Mouse (Mus musculus): ENCODE measurements around the gene Trio.

Gene Trio

DNA sequence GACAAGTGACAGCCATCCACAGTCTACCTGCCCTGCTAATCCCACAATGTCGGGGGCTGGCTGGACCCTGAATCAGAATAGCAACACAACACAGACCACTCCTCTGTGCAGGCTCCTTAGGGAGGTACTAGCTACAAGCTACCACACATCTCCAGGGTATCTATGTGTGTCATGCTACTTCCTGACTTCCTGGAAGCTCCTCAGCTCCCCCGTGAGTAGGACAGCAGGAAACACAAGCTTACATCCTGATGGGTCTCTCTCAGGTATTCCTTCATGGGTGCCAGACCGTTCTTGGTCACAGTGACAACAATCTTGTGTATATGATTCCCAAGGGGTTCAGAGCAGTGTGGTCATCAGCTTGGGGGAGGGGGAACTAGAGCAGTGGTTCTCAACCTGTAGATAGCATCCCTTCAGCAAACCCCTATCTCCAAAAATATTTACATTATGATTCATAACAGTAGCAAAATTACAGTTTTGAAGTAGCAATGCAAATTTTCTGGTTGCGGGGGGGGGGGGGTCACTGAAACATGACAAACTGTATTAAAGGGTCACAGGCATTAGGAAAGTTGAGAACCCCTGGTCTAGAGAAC is 199.5 kb downstream of the Trio start:
- DNase-seq, result no peak

DNA sequence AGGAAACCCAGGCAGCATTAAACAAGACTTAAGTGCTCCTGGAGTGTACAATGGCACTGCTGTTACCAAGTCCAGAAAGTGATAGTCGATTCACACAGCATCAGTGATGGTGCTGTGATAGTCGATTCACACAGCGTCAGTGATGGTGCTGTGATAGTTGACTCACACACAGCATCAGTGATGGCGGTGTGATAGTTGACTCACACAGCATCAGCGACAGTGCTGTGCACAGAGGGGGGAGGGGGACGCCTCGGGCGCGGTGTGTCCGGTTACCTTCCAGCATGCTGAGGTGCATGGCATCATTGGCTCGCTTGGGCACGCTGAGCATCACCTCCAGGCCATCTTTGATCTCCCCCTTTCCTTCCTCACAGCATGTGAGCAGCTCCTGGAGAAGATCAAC is 200.3 kb downstream of the Trio start:
- no peak for DNase-seq

DNA sequence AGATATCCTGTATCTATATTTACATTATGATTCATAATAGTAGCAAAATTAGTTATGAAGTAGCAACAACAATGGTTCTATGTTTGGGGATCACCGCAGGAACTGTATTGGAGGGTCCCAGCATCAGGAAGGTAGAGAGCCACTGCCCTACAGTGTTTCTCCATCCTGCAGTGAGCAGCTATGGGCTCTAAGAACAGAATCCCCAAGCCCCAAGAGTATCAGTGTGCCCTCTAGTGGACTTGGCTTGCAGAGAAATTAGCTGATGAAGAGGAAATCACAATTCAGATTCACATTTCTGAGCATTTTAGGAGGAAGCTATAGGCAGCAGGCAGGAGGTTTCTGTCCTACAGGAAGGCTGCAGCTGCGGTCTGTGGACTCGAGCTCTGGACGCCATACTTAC is 202.1 kb downstream of the Trio start:
- peak in 1 of 2 experiments; percentile 30 for DNase-seq

DNA sequence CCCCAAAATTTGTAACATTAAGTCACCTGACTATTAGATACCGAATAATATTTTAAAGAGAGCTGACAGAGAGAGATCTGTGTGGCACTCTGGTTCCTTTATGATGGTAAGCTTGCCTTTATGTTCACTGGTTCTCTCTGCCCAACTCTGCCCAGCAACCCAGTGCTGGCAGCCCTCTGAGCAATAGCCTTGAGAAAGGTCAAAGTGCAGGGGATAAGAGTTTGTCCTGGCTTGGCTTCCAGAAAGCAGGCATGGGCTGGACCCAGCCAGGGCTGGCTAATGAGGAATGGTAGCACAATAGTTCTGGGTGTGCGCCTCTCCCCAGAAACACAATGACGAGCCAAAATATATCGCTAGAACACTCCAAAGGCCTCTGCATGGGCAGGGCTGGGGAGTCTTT is 203.2 kb downstream of the Trio start:
- DNase-seq, result peak; percentile 25 to 39

DNA sequence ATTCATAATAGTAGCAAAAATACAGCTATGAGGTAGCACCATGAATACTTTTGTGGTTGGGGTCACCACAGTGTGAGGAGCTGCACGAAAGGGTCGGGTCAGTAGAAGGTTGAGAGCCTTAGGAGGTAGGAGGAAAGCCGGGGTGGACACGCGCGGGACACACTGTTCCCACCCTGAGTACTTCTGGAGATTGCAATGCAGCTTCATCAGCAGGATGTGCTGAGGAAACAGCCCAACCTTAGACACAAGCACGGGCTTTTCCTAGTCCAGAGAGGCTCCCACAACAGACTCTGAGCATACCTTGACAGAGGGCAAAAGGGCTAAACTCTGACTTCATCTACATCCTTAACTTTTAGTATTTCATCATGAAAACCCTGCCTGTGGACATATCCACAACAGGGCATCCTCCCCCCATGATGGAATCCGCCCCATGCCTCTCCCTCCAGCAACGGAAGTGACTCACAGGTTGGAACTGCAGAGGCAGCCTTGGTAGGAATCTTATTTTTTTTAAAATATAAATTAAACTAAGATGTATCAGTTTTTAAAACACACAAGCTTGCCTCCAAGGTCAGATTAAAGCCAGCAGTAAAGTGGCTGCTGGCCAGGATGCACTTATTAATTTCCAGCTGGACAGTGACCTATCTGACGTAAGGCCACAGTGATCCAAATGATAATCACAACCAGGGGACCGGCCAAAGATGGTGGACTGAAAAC is 203.8 kb downstream of the Trio start:
- no peak for DNase-seq

DNA sequence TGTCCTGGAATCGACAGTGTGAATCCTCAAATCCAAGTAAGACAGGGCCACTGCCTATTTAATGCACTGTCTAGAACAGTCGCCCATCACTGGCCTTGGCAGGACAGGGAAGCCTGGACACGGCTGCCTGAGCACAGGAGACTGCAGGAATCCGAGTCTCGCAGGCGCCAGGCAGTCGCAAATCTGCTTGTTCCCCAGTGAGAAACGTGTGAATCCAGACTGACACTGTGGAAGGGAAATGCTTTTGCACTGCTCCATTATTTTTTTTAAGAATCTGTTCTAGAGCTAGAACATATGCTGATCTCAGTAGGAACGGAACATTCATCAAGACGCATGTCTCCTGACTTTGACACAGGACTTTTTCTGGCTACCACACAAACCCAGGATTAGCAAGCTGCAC is 208.6 kb downstream of the Trio start:
- DNase-seq, result no peak

DNA sequence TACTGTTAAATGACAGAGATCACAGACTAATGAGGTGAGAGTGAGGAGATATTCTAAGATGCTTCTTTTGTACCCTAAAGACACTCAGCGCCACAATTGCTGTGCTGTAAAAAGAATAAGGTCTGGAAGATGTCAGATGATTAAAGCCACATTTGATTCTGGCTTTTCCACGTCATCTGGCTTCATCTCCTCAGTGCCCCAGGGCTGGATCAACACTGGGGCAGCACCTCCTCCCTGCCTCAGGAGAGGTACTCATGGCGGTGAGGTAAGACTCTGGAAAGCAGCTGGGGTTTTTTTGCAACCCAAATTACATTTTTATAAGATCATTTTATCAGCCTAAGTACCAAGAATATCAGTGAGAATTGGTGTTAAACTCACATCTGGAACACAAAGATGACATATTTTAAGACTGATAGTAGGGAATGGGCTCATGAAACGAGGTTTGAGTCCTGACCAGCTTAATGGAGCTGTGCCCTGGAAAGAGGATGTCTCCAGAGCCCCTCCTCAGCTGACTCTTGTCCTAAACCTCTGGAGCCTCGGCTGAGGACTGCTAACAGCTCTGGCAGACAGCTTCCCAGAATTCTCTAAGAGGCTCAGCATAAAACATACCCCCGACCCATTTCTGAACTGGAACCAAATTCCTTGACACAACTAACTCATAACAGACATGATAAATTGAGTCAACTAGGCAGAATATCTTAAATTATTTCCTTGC is 210.8 kb downstream of the Trio start:
- no peak for DNase-seq

DNA sequence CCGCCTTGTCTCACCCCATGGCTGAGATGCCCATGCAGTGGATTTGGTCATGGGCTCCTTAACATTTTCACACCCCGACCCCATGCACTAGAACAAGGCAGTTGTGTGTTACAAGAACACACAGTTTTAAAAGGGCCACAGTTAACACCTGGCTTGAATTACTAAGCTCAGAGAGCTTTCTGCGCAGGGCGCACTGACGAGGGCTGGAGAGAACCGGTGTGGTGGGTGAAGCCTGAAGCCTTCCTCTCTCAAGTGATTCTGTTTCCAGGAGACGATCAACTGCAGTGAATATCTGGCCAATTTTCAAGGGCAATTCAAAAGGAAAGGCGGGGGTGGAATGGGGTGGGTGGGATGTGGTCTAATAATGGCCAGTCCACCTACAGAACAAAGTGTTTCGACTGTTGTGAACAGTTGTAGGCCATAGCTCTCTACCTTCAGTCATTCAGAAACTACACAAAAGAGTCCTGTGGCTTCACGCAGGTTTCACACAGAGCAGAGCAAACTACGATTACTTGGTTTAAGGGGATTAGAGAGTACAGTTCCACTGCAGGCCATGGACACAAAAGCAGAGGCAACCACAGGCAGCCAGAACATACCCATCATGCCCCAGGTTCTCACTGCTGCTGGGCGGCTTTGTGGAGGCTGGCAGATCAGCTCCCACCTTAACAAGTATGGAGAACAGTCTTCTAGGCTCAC is 214.7 kb downstream of the Trio start:
- DNase-seq, result peak in 1 of 2 experiments; percentile 8

DNA sequence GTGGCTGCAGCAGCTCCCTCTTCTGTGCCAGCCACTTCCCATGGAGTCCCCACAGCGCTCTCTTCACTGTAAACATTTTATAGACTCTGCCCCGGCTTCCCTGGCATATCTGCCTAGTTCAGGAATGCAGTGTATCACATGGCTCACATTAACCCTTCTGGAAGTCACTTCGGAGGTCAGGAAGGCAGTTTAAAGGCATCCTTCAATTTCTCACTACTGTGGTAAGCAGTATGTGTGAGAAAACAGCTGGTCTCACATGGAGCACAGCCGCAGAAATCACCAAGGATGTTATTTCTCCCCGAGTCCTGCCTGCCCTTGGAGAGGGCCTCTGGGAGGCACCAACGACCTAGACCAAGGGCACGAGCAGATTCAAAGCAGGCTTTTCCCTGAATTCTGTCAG is 215.4 kb downstream of the Trio start:
- DNase-seq, result peak in 1 of 2 experiments; percentile 16

DNA sequence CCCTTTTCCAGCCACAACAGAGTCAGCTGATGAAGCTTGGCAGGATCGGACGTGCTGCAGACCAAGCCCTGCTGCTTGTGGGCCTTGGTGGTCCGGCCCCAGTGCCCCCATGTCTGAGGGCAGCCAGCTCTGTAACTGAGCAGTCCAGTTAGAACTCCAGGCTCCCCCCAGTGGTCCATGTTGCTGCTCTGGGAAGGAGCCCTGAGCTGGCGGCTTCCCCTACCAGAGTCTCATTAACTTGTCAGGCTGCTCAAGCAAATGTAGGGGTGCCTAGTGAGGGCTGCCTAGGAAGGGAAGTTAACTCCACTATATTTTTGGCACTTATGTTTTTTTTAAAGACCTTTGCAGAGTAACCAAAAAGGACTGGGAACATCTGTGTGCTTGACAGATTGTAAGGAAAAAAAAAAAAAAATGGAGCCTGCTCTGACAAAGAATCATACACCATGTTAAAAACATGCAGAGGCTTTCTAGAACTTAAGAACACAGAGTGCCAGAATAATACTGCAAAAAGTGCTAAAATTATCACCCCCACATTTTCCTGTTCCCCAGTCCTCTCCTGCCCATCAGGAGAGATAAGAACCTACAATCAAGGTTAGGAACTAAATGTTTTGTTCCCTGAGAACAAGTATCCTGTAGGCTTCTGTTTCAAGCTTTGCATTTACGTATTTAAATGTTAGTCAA is 216.9 kb downstream of the Trio start:
- peak in 1 of 2 experiments; percentile 13 for DNase-seq

DNA sequence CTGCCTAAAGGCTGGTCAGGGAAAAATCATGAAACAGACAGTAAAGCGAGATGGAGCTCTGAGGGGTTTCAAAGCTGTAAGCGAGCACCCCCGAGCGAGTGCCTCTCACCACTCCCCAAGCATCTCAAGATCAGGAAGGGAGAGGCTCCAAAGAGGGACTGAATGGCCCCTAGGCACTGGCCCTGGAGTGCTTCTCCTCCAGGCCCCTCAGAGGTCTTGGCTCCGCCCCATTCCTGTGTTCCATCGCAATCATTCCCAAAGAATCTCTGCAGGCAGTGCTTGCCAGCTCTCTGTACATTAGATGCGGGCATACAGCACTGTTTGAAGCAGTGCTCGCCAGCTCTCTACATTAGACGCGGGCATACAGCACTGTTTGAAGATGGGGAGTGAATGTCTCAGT is 219.4 kb downstream of the Trio start:
- no peak for DNase-seq

DNA sequence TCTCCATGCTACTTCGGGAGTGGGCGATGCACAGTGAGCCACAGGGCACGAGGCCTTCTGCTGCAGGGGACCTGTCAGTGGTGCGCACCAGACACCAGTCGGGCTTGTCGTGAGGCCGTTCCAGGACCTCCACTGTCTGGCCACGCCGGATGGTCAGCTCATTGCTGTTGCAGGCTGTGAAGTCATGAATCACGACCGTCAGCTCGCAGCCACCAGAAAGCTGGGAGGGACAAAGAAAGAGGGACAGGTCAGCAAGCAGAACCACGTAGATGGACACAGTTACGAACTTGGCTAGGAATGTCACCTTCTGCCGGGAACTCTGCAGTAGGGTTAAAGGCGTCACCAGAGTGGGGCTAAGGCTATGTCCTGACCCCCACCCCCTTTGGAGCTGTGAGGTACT is 220.0 kb downstream of the Trio start:
- DNase-seq, result no peak

DNA sequence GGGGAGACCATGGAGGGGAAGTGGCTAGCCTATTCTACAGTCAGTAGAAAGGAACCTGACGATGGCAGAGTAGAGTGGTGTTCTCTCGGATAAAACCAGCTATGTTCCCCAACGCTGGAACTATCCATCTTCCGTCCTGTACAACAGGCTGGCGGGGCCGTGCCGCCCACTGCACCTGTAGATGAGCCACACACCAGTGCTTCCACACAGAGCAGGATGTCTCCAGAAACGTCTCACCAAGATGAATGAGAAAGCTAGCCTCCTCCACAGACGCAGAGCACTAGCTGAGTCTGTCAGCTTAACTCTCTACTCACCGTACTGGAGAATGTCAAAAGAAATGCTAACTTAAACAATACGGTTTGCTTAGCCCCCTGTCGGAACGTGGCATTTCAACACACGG is 221.2 kb downstream of the Trio start:
- no peak for DNase-seq

DNA sequence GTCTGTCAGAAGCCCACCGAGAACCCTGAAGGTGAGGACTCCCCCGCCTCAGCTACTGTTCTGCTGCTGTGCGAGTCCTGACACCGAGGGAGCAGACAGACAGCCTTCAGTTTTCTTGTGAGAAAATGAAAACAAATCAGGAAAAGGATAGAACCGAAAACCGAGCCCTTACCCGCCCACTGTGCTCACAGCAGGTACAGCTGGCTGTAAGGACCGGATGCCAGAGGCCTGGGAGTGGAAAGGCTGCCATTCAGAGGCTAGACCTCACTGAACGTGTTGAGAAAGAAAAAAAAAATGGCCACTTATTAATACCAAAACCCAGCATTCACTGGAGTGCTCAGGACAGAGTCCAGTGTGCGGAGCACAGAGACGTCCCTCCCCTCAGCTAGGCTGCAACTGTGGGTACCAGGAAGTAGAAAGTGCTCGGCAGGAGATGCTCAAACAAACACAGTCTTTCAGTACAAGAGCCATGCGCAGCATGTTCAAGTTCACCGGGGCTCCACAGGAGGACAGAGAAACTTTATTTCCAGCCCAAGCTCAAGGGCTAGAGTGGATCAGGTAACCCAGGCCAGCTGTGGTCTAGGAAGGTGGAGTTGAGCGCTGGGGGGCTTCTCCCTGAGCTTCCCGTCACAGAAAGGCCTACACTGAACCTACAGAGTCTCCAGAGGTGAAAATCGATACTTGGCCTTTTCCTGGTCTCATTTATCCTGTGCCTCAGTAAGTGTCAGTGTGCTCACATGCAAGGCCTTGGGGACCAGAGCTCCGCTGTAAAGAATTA is 221.9 kb downstream of the Trio start:
- no peak for DNase-seq

DNA sequence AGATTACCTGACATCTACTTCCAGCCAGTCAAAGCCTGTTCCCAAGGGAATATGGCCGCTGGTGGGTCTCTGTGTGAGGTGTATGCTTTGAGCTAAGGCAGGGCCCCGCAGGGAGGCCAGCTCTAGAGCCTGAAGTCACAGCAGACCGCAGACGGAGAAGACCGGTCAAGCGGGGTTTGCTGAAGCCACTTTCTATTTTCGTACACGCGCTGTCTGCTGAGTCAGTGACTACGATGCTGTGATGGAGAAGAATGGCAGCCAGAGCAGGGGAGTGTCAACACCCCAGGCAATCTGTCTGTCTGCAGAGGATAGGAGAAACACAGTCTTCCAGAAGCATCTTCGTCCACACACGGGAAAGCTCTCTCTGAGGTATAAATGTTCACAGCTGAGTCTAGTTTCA is 223.4 kb downstream of the Trio start:
- DNase-seq, result no peak

DNA sequence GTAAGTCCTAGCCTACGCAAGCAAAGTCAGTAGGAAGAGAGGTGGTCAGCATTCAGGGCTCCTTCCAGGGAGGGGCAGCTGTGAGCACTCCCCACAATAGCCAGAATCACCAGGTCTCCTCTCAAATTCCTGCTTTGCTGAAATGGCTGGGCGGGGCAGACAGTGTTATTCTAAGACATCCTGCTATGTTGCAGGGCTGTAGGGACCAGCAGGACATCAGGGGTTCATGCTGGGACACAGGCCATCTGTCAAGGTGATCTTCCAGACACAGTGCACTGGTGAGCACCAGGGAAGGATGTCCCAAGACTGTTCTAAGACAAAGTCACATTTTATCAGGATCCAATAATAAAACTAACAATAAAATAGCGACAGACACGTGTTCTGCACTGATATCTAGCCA is 224.5 kb downstream of the Trio start:
- no peak for DNase-seq

DNA sequence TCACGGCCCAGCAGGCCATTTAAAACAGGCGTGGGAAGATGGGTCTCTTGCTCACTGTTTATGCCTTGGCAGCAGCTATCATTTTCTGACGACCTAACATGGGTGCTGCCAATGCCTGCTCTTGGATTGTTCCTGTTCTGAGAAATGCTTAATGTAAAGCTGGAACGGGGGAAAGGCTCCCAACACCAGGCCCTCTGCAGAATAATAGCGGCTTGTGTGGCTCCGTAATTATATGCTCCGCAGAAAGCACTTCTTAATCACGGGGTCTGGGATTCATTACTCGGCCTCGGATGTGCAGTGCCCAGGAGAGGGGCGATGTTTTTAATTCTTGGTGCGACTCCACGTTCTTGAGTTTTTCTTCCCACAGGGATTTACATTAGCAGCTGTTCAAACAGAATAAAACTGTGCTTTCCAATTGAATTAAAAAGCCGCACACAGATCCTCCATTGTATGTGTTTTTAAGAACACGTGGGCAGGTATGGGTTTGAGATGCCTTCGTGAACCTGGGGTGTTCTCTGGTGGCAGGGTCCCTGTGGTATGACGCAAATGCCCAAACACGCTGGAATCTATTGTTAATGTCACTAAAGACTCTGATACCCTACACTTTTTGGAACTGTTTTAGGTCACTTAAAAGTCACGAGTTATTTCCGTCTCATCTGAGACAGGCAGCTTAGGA is 228.0 kb downstream of the Trio start:
- DNase-seq, result no peak

DNA sequence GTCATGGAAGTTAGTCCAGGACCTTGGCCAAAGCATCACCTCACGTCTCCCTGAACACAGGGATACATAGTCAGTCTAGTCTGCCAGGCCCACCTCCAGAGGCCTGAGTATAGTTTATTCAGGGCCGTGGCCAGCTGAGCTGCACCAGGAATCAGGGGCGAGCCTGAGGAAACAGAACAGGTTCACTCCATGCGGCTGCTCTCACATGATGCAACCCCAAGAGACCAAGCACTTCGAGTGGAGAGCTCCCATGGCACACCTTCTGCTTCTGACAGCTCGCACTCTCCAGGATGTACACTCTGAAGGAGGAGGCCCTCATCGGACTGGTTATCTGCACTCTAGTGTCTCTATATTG is 228.8 kb downstream of the Trio start:
- no peak for DNase-seq

DNA sequence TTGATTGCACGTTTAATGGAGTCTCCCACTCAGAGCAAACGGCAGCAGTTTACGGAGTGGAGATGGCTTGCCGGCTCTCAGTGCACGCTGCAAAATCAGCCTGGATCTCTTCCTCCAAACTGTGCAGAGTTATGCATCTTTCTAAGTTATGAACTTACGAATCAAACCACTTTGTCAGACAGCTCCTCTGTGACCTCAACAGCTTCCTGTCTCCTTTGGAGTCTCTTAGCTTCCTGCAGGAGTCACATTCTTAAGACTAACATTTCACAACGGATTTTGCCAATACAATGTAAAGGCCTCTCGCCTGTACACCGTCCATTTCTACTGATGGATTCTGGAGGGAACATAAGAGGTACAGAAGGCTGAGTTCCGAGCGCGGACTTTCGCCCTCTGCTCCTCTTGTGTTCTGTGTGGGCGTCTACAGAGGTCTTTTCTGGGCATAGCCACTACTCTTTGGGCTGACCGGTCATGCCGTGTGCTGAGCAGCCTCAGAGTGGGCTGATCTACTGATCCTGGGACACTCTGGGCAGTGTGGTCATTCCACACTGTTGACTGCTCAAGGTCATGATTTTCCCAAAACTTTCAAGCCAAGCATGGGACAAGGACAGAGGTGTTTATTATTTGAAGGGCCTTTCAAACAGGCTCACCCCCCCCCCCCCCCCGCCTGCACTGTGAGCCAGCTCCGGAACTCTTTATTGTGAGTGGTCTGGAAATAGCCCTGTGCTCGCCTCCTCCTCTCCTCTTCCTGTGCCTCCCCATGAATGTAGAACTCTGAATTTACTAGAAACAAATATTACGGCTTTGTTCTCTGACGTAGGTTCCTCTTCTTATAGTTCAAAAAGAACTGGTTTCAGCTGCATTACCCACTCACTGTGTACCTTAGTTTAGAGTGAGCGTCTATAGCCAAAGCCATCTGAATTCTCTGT is 229.4 kb downstream of the Trio start:
- DNase-seq, result peak in 1 of 2 experiments; percentile 42

DNA sequence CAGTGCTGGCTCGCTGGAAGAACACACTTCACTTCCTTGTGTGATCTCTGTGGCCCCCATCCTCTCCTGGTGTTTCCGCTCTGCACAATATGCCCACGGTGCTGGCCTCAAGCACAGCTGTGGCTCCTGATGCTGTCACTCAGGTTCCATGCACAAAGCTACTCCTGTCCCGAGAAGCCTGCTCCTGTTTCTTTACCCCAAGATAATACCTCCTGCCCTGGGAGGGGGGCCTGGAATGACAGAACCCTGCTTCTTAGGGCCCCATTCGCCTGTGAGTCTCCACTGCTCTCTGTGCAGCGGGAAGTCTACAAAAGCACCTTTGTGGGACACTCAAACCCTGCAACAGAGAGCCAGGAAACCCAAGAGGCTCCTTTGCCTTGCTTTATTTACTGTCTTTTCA is 232.4 kb downstream of the Trio start:
- DNase-seq, result no peak

DNA sequence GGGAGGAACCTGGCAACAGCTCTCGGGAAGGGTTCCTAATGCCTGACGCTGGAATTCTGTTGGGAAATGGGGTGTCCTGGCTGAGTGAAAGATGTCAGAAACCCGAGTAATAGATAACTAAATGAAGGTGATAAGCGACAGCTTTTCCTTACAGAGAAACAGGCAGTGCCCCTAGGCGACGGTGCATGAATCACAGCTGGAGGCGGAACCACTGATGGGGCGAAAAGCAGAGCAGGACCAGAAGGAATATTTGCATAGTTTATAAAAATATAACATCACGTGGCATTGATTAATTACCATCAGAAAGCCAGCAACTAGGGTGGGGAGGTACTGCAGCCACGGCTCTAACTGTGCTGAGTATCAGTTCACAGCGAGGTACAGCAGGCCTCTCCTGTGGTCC is 233.2 kb downstream of the Trio start:
- no peak for DNase-seq
